In genomic region chr15:101845971-101846403, GRCm38 (mm10) we compare ENCODE assay signal across 9 mouse cellular contexts. TPM values are rescaled to one million over a fixed set of nuclear protein-coding genes. Genes with fewer than 3 reads are reported as not detected.
DNase-seq lines count a peak whose midpoint lies in the region; ATAC-seq and TF ChIP-seq lines count a peak whose summit lies in the region.
"Had no signal": no experiment of that assay in that cellular context is flagged by ENCODE, and none has a peak within 500 bp of the region (broad histone marks: within the 10 kb centered on the region; RNA-seq: fewer than 3 reads in every experiment).

No protein-coding gene starts in this region.

- under 1% methylated on average over 32 of the region's 37 CpGs for WGBS in cerebellum, adult 2 months
- WGBS in heart, embryonic 12.5 days, result under 1% methylated on average over 37 of the region's 37 CpGs
- 2% methylated on average over 34 of the region's 37 CpGs for WGBS in limb, embryonic 15.5 days
- WGBS in midbrain, embryonic 13.5 days, result under 1% methylated on average over 37 of the region's 37 CpGs
- under 1% methylated on average over 27 of the region's 37 CpGs for WGBS in stomach, postnatal 0 days

- DNase-seq in cerebellum, adult 2 months, result peak; percentile 29 to 46
- DNase-seq in cerebellum, adult 11-12 months, result no peak
- DNase-seq in cerebellum, postnatal 10 days, result peak; percentile 74
- peak; percentile 8 for DNase-seq in kidney, adult 9 months
- DNase-seq in stomach, postnatal 0 days (ENCODE audit: low spot score), result peak; percentile 70

- no peak; the same call in 1 of the 2 replicates for ATAC-seq in heart, embryonic 12.5 days (ENCODE audit: insufficient number of reproducible peaks, low FRiP score)
- ATAC-seq in limb, embryonic 15.5 days (ENCODE audit: insufficient number of reproducible peaks, low FRiP score, low TSS enrichment, low read depth), result no peak
- peak; percentile 88 for ATAC-seq in midbrain, embryonic 13.5 days
- peak; percentile 58; the same call in 1 of the 2 replicates for ATAC-seq in stomach, postnatal 0 days (ENCODE audit: low FRiP score, low TSS enrichment)

- no peak overlapping the region for H3K27ac ChIP-seq in cerebellum, adult 2 months (ENCODE audit: insufficient read depth, low read length)
- no peak overlapping the region for H3K27ac ChIP-seq in heart, embryonic 12.5 days (ENCODE audit: poor library complexity, severe bottlenecking)
- 0 out of 2 replicates have a peak overlapping the region, but pooled peaks have one; percentile 35 for H3K27ac ChIP-seq in limb, embryonic 15.5 days
- peak overlapping the region; percentile 81 for H3K27ac ChIP-seq in midbrain, embryonic 13.5 days
- H3K27ac ChIP-seq in stomach, postnatal 0 days (replicated peaks), result peak overlapping the region; percentile 84

- TF ChIP-seq EP300 in stomach, postnatal 0 days (optimal IDR thresholded peaks at IDR 0.05), result peak; percentile 21

- peak overlapping the region; percentile 84 for H3K4me2 ChIP-seq in heart, embryonic 12.5 days
- peak overlapping the region; percentile 87 for H3K4me2 ChIP-seq in limb, embryonic 15.5 days
- peak overlapping the region; percentile 64 for H3K4me2 ChIP-seq in midbrain, embryonic 13.5 days (replicated peaks)
- peak overlapping the region; percentile 79 for H3K4me2 ChIP-seq in stomach, postnatal 0 days (replicated peaks; ENCODE audit: low read depth)

- no peaks in the 10 kb centered on the region for H3K4me1 ChIP-seq in cerebellum, adult 2 months (ENCODE audit: control insufficient read depth, insufficient read depth, low read length)
- H3K4me1 ChIP-seq in heart, embryonic 12.5 days (replicated peaks), result peaks cover 6% of the 10 kb centered on the region; the same call in 1 of the 2 replicates
- H3K4me1 ChIP-seq in limb, embryonic 15.5 days, result peaks cover 8% of the 10 kb centered on the region
- H3K4me1 ChIP-seq in midbrain, embryonic 13.5 days (replicated peaks), result peaks cover 10% of the 10 kb centered on the region
- no peaks in the 10 kb centered on the region for H3K4me1 ChIP-seq in stomach, postnatal 0 days (replicated peaks; ENCODE audit: control insufficient read depth, insufficient read depth)

- H3K9me3 ChIP-seq in heart, embryonic 12.5 days (replicated peaks), result no peaks in the 10 kb centered on the region
- no peaks in the 10 kb centered on the region for H3K9me3 ChIP-seq in limb, embryonic 15.5 days
- H3K9me3 ChIP-seq in midbrain, embryonic 13.5 days, result no peaks in the 10 kb centered on the region
- no peaks in the 10 kb centered on the region for H3K9me3 ChIP-seq in stomach, postnatal 0 days (ENCODE audit: control insufficient read depth, low read length)

- TF ChIP-seq POLR2A in cerebellum, adult 2 months (IDR thresholded peaks at IDR 0.05; ENCODE audit: borderline replicate concordance, insufficient read depth, low read length), result no peak

- no peaks in the 10 kb centered on the region for H3K36me3 ChIP-seq in heart, embryonic 12.5 days
- no peaks in the 10 kb centered on the region for H3K36me3 ChIP-seq in limb, embryonic 15.5 days
- no peaks in the 10 kb centered on the region for H3K36me3 ChIP-seq in midbrain, embryonic 13.5 days
- no peaks in the 10 kb centered on the region for H3K36me3 ChIP-seq in stomach, postnatal 0 days (ENCODE audit: control insufficient read depth, insufficient read depth, low read length)
- H3K36me3 ChIP-seq: G1E had no signal

- peak overlapping the region; percentile 76 for H3K9ac ChIP-seq in heart, embryonic 12.5 days
- peak overlapping the region; percentile 24; the same call in 1 of the 2 replicates for H3K9ac ChIP-seq in limb, embryonic 15.5 days
- peak overlapping the region; percentile 77 for H3K9ac ChIP-seq in midbrain, embryonic 13.5 days (replicated peaks)
- peak overlapping the region; percentile 63 for H3K9ac ChIP-seq in stomach, postnatal 0 days (ENCODE audit: low read length)

- no peaks in the 10 kb centered on the region for H3K27me3 ChIP-seq in cerebellum, adult 2 months (ENCODE audit: control insufficient read depth, insufficient read depth, low read length)
- peaks cover 57% of the 10 kb centered on the region for H3K27me3 ChIP-seq in heart, embryonic 12.5 days (replicated peaks)
- H3K27me3 ChIP-seq in limb, embryonic 15.5 days, result peaks cover 17% of the 10 kb centered on the region
- peaks cover 15% of the 10 kb centered on the region for H3K27me3 ChIP-seq in midbrain, embryonic 13.5 days
- no peaks in the 10 kb centered on the region for H3K27me3 ChIP-seq in stomach, postnatal 0 days (ENCODE audit: control insufficient read depth, insufficient read depth, low read length)

- TF ChIP-seq CTCF in cerebellum, adult 2 months (IDR thresholded peaks at IDR 0.05; ENCODE audit: borderline replicate concordance, insufficient read depth, low read depth, low read length), result no peak
- peak; percentile 8; the same call in 1 of the 2 replicates for TF ChIP-seq CTCF in stomach, postnatal 0 days (IDR thresholded peaks at IDR 0.05; ENCODE audit: low read depth)

- H3K4me3 ChIP-seq in cerebellum, adult 2 months (replicated peaks; ENCODE audit: insufficient read depth, low read depth, low read length), result peak overlapping the region; percentile 44
- peak overlapping the region; percentile 56 for H3K4me3 ChIP-seq in heart, embryonic 12.5 days
- H3K4me3 ChIP-seq in limb, embryonic 15.5 days, result peak overlapping the region; percentile 52
- H3K4me3 ChIP-seq in midbrain, embryonic 13.5 days (replicated peaks), result peak overlapping the region; percentile 50
- peak overlapping the region; percentile 49 for H3K4me3 ChIP-seq in stomach, postnatal 0 days (ENCODE audit: low read depth, low read length)

RNA-seq across cellular contexts. Expression of gene Krt1, which starts 4.6 kb away (rescaled TPM):
- polyA plus RNA-seq in cerebellum, adult 2 months (2012; rRNA removed), result 4.8 and 5.3 TPM in 2 replicates
- 0.63 and 0.76 TPM in 2 replicates for polyA plus RNA-seq in heart, embryonic 12.5 days (2016; fragmentation: Nextera tagmentation; extraction: Ambion mirVana)
- polyA plus RNA-seq in limb, embryonic 15.5 days (2015; fragmentation: Nextera tagmentation; extraction: Ambion mirVana), result 1,050 and 1,170 TPM in 2 replicates
- 4.2 and 4.7 TPM in 2 replicates for polyA plus RNA-seq in midbrain, embryonic 13.5 days (2015; fragmentation: Nextera tagmentation; extraction: Ambion mirVana)
- polyA plus RNA-seq in stomach, postnatal 0 days (2015; fragmentation: Nextera tagmentation; extraction: Ambion mirVana), result 588 and 700 TPM in 2 replicates
- polyA plus RNA-seq: G1E had no signal

RNA-seq across cellular contexts. Expression of gene Krt77, which starts 23.5 kb away (rescaled TPM):
- polyA plus RNA-seq in cerebellum, adult 2 months (2012; rRNA removed), result 0.26 and 0.49 TPM in 2 replicates
- not detected in 2 replicates for polyA plus RNA-seq in heart, embryonic 12.5 days (2016; fragmentation: Nextera tagmentation; extraction: Ambion mirVana)
- polyA plus RNA-seq in limb, embryonic 15.5 days (2015; fragmentation: Nextera tagmentation; extraction: Ambion mirVana), result 151 and 157 TPM in 2 replicates
- 0.15 TPM in 1 of 2 replicates, not detected in the other for polyA plus RNA-seq in midbrain, embryonic 13.5 days (2015; fragmentation: Nextera tagmentation; extraction: Ambion mirVana)
- polyA plus RNA-seq in stomach, postnatal 0 days (2015; fragmentation: Nextera tagmentation; extraction: Ambion mirVana), result 5.1 and 5.3 TPM in 2 replicates
- polyA plus RNA-seq: G1E had no signal

RNA-seq across cellular contexts. Expression of gene Krt2, which starts 28.0 kb away (rescaled TPM):
- not detected in 2 replicates for polyA plus RNA-seq in cerebellum, adult 2 months (2012; rRNA removed)
- polyA plus RNA-seq in heart, embryonic 12.5 days (2016; fragmentation: Nextera tagmentation; extraction: Ambion mirVana), result not detected in 2 replicates
- polyA plus RNA-seq in limb, embryonic 15.5 days (2015; fragmentation: Nextera tagmentation; extraction: Ambion mirVana), result 0.87 and 1.2 TPM in 2 replicates
- not detected in 2 replicates for polyA plus RNA-seq in midbrain, embryonic 13.5 days (2015; fragmentation: Nextera tagmentation; extraction: Ambion mirVana)
- not detected in 2 replicates for polyA plus RNA-seq in stomach, postnatal 0 days (2015; fragmentation: Nextera tagmentation; extraction: Ambion mirVana)
- polyA plus RNA-seq: G1E had no signal

RNA-seq across cellular contexts. Expression of gene Krt73, which starts 43.8 kb away (rescaled TPM):
- polyA plus RNA-seq in cerebellum, adult 2 months (2012; rRNA removed), result 0.05 TPM in 1 of 2 replicates, not detected in the other
- polyA plus RNA-seq in heart, embryonic 12.5 days (2016; fragmentation: Nextera tagmentation; extraction: Ambion mirVana), result not detected in 2 replicates
- polyA plus RNA-seq in limb, embryonic 15.5 days (2015; fragmentation: Nextera tagmentation; extraction: Ambion mirVana), result 0.09 TPM in 1 of 2 replicates, not detected in the other
- polyA plus RNA-seq in midbrain, embryonic 13.5 days (2015; fragmentation: Nextera tagmentation; extraction: Ambion mirVana), result 0.50 and 1.0 TPM in 2 replicates
- polyA plus RNA-seq in stomach, postnatal 0 days (2015; fragmentation: Nextera tagmentation; extraction: Ambion mirVana), result not detected in 2 replicates
- polyA plus RNA-seq: G1E had no signal

RNA-seq across cellular contexts. Expression of gene Krt76, which starts 46.7 kb away (rescaled TPM):
- 0.05 TPM in 1 of 2 replicates, not detected in the other for polyA plus RNA-seq in cerebellum, adult 2 months (2012; rRNA removed)
- not detected in 2 replicates for polyA plus RNA-seq in heart, embryonic 12.5 days (2016; fragmentation: Nextera tagmentation; extraction: Ambion mirVana)
- 0.14 TPM in 1 of 2 replicates, not detected in the other for polyA plus RNA-seq in limb, embryonic 15.5 days (2015; fragmentation: Nextera tagmentation; extraction: Ambion mirVana)
- not detected in 2 replicates for polyA plus RNA-seq in midbrain, embryonic 13.5 days (2015; fragmentation: Nextera tagmentation; extraction: Ambion mirVana)
- 1.9 and 2.2 TPM in 2 replicates for polyA plus RNA-seq in stomach, postnatal 0 days (2015; fragmentation: Nextera tagmentation; extraction: Ambion mirVana)
- polyA plus RNA-seq: G1E had no signal

Comparison
In these comparisons a context has a peak if more than half of its experiments do, and no peak if none do; other contexts are left out.
1. H3K27ac ChIP-seq: peak in limb, embryonic 15.5 days (single experiment), midbrain, embryonic 13.5 days (single experiment) and stomach, postnatal 0 days (single experiment); none in cerebellum, adult 2 months (single experiment) and heart, embryonic 12.5 days (single experiment).
2. ATAC-seq: peak in midbrain, embryonic 13.5 days (single experiment) and stomach, postnatal 0 days (single experiment); none in heart, embryonic 12.5 days (single experiment) and limb, embryonic 15.5 days (single experiment).
3. H3K9ac ChIP-seq: peak in every context shown above with its lines; median percentile 77 in midbrain, embryonic 13.5 days; 76 in heart, embryonic 12.5 days; 63 in stomach, postnatal 0 days; 24 in limb, embryonic 15.5 days.
4. RNA of gene Krt1, which starts 4.6 kb away (polyA plus RNA-seq): 1,050 to 1,170 TPM in limb, embryonic 15.5 days and 588 to 700 TPM in stomach, postnatal 0 days; 4.8 to 5.3 TPM in cerebellum, adult 2 months, 4.2 to 4.7 TPM in midbrain, embryonic 13.5 days and 0.63 to 0.76 TPM in heart, embryonic 12.5 days; every median in the first group is over 10 times any median in the second.
5. RNA of gene Krt77, which starts 23.5 kb away (polyA plus RNA-seq): 151 to 157 TPM in limb, embryonic 15.5 days; 5.1 to 5.3 TPM in stomach, postnatal 0 days, 0.26 to 0.49 TPM in cerebellum, adult 2 months, 0.15 TPM in midbrain, embryonic 13.5 days and not detected in heart, embryonic 12.5 days; every median in the first group is over 10 times any median in the second.
6. Peak in every context shown above with its lines, with median percentiles within 50 percentile points of each other: H3K4me3 ChIP-seq and H3K4me2 ChIP-seq.